Mouse (Mus musculus) liver, adult (tissue): ENCODE data around the gene Smyd5.

Experiments
- GATA4 ChIP-seq: IDR thresholded peaks from 2 replicates; pipeline ENCODE4 v1.6.1; 2014; ENCODE audit warnings: mild to moderate bottlenecking, low read length; ENCODE audit not compliant: insufficient replicate concordance

Gene Smyd5

GRCm38 (mm10) chr6:85436631-85437030 is 4.8 kb downstream of the Smyd5 start:
- TF ChIP-seq GATA4 = no peak

DNA sequence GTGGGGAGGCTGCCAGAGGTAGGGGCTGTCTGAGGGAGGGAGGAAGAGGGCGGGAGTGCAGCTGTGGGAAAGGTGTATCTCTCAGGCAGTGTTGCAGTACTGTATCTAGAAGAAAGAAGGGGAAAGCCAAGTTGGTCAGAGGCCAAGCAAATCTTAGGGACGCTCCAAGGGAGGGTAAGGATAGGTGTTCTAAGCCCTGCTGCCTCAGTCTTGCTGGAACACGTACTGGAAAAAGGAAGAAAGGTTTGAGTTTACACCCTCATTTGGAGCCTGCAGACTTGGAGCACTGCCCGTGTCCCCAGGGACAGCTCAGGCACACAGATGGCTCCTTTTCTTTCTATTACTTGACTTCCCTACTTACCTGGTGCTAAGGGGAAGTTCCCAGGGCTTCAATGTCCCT is 9.4 kb downstream of the Smyd5 start:
- TF ChIP-seq GATA4 = no peak

- no peak for TF ChIP-seq GATA4
Measured at GRCm38 (mm10) chr6:85443488-85444233, 11.9 kb downstream of the Smyd5 start.

DNA sequence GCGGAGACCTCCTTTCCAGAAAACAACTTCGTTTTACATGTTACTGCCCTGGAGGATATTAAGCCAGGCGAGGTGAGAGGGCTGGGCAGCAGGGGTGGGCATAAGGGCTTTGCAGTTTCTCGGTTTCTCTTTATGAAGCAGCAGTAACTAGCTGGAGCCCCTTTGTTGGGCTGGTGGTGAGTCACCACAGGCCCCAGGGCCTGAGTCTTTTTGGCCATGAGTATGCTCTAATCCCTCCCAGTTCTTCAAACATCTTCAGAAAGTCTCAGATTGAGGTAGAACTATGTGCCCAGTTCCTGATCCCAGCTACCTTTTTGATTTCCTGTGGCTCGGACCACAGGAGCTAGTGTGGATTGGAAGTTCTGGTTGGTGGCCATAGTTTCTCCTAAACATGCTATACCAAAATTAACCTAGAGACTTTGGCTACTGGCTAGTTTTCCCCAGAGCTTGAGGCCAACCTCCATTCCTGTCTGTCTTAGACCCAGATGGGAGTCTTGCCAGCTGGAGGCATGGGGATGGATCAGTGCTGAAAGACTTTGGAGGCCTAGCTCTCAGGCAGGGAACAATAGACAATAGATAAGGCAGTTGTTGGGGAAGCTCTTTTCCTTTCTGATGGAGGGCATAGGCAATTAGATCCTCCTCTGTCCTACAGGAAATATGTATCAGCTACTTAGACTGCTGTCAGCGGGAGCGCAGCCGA is 12.6 kb downstream of the Smyd5 start:
- TF ChIP-seq GATA4 = no peak

DNA sequence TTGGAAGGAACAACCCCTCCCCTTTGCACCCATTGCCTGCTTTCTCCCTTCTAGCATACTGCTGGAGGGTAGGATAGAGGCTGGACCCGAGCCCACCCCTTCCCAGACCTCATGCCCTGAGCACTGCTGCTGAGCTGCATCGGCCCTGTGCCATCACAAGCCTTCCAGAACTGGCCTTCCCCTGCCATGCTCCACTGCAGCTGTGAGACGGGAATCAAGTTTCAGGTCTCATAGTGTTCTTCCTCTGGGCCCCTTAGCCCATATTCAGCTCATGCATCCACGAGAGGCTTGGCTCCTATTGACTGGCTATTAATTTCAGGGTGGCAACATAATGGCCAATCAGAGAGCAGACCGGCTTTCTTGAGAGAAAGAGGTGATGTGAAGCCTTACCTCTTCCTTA is 13.5 kb downstream of the Smyd5 start:
- TF ChIP-seq GATA4 = no peak

DNA sequence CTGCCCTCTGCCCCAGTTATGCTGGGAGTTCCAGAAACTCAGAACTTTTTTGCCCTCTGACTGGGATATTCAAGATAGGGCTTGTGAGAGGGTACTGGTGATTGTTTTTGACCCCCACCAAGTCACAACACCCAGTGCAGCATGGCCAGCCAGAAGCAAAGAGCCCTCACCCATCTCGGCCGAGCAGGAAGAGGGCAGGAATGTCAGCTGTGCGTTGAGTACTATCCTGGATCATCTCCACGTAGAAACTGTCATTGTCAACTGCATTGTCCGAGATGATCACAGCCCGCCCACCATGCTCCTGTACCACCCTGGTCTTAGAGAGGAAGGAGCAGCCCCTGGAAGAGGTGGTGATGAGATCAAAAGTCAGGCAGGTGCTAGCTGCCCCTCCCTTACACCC is 15.6 kb downstream of the Smyd5 start:
- no peak for TF ChIP-seq GATA4

- TF ChIP-seq GATA4 = no peak
Measured at GRCm38 (mm10) chr6:85450697-85451663, 19.2 kb downstream of the Smyd5 start, which contains the start of gene Cct7. Cct7 (plus strand) TSS chr6:85451514.

DNA sequence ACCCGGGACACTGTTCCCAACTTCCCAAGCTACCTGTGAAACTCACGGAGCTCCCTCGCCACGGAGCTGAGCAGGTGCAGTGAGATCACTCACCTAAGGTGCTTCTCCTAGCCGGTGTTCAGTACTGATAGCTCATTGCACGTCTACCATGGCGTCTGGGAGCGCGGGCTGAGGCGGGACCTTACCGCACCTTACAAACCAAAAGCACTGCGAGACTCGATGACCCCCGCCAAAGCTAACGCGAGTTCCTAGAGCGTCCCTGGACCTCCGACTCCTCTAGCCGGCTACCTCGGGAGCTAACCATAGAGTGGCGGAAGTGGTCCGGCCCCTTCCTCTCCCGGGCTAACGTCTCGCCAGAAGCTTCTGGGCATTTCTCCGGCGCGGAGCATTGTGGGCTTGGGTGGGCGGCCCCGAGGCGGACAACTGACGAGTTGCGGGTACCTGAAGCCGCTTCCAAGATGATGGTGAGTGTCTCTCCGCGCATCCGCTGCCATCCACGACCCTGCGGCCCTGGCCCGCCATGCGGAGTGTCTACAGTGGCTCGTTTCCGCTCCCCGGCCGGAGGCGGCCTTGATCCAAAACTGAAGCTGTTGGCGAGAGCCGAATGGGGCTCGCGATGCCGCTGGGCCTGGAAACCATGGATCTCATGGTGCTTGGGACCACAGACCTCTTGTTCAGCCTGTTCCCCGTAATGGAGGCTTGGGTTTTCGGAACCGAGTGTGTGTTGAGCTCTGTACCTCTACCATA is 20.0 kb downstream of the Smyd5 start, which contains the start of gene Pradc1:
Gene Pradc1 (minus strand): TSS at position 307 of the 747 bp plus-strand sequence.
- no peak; the same call in 1 of the 2 replicates for TF ChIP-seq GATA4

GRCm38 (mm10) chr6:85452411-85452665 is 20.5 kb downstream of the Smyd5 start:
- TF ChIP-seq GATA4 = no peak

DNA sequence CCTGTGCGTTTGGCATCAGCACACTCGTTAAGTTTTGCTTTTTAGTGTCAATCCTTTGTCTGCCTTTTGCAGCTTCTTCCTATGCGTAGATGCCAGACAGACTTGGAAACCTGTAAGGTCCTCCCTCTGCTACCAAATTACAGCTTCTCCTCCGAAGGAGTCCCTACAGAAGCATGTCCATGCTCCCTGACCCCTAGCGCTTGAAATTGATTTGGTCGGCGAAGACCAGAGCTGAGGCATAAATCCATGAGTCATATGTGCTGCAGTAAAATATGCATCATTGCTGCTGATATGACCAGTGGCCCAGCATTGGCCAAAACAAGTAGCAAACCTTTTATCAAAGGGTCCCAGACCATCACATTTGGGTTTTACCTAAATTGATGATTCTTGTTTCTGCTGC is 21.0 kb downstream of the Smyd5 start:
- no peak for TF ChIP-seq GATA4

DNA sequence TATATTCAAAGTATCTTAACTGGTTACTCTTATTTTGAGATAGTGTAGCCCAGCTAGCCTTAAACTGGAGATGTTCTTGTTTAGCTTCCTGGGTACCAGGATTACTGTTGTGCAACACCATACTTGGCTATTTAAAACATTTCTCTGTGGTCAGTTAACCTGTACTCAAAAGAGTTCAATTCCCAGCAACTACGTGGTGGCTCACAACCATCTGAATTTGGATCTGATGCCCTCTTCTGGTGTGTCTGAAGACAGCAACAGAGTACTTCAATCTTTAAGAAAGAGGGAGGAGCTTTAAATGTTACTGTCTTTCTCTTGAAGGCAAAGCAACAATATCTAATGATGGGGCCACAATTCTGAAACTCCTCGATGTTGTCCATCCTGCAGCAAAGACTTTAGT is 27.8 kb downstream of the Smyd5 start:
- no peak for TF ChIP-seq GATA4

DNA sequence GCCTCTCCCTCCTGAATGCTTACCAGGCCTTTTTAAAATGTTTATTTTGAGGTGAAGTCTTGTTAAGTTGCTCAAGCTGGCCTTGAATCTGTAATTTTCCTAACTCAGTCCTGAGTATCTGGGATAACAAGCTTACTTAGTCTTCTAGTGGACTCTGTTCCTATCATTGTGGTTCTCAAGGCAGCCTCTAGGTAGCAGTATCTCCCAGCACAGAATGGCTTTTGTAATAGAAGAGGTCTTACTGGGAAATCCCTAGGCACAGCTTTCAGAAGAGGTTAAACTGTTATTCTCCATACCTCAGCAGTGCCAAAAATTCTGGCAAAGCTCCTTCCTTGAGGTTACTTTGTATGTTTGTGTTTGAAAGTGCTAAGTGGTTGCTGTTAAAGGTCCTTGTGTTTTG is 33.6 kb downstream of the Smyd5 start:
- TF ChIP-seq GATA4 = no peak

DNA sequence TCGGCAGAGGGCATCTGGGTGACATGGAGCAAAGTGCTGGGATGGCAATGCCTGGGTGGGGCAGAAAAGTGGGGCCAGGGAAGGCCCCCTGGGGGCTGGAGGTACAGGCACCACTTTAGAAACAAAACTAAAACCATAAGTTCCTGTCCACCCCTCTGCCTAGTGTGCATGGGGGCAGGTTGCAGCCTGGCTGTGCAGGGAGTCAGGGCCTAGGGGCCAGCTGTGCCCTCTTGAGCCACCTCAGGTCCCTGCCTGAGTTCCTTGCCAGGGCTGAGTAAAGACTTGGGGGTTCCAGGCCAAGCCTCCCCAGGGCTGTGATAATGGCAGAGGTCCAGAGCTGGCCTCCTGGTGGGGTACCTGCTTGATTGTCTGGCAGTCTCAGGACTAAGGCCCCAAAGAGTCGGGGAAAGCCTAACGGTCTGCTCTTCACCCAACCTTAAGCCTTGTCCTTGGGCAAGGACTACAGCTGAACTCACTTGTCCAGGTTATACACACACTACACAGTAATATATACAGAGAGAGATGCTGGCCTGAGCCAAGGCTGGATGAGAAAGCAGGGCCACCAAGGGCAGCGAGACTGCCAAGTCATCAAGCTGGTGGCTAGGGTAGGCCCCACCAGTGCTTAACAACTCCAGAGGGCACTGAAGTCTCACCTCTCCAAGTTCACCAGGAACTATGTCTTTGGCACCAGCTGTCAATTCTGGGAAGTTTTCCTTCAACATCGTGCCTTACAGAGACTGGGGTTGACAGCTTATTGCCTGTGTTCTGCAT is 38.1 kb downstream of the Smyd5 start:
- TF ChIP-seq GATA4 = no peak

DNA sequence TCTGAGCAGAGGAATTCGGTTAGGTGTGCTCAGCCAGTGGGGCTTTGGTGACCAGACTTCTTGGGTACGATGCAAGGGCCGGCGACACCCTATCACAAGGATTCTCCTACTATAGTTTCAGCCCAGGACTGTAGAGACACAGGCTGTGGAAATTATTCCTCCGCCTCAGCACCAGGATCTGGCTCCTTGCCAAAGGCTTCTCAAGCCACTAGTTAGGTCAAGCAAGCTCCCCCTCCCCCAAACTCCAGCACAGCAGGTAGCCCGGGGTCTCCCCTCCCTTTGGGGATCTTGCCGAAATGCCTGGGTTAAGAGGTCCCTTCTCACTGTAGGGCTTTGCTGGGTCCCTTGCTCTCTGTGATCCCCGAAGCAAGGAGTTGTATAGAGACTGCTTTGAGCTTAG is 40.2 kb downstream of the Smyd5 start:
- TF ChIP-seq GATA4 = no peak
